Mouse (Mus musculus) hindbrain, embryonic 10.5 days (tissue): ENCODE measurements around the gene Knop1. TPM values are rescaled to one million over a fixed set of nuclear protein-coding genes. Genes with fewer than 3 reads are reported as not detected.

Source experiments
- DNase-seq: peaks from one replicate; pipeline ENCODE4 v3.0.0-alpha.2; 2017; ENCODE audit warnings: low spot score
- H3K27ac ChIP-seq: fragments of 300-500 bp; sonication (generic); 2 replicates; pipeline ENCODE4 v1.5.1; 2016; ENCODE audit warnings: mild to moderate bottlenecking, moderate library complexity
- H3K27me3 ChIP-seq: fragments of 300-500 bp; sonication (generic); 2 replicates; pipeline ENCODE4 v1.6.1; 2016; ENCODE audit warnings: mild to moderate bottlenecking; ENCODE audit not compliant: poor library complexity, insufficient read depth, severe bottlenecking
- H3K36me3 ChIP-seq: fragments of 300-500 bp; sonication (generic); 2 replicates; pipeline ENCODE4 v1.6.1; 2016; ENCODE audit warnings: mild to moderate bottlenecking, moderate library complexity
- H3K4me1 ChIP-seq: fragments of 300-500 bp; sonication (generic); replicated peaks from 2 replicates; pipeline ENCODE4 v1.6.1; 2016; ENCODE audit warnings: mild to moderate bottlenecking
- H3K4me3 ChIP-seq: fragments of 300-500 bp; sonication (generic); 2 replicates; pipeline ENCODE4 v1.5.1; 2016; ENCODE audit warnings: mild to moderate bottlenecking, moderate library complexity
- H3K9me3 ChIP-seq: fragments of 300-500 bp; sonication (generic); 2 replicates; pipeline ENCODE4 v1.6.1; 2016; ENCODE audit warnings: mild to moderate bottlenecking, moderate library complexity
- WGBS: fragments of 180-500 bp; shearing (Covaris S2); methylation state at CpG from one replicate; pipeline ENCODE4 v1.1.7; 2016; 5-methylcytosine and 5-hydroxymethylcytosine counted together
- polyA plus RNA-seq: library from polyadenylated mRNA; unstranded; fragments of >200 nt; fragmentation: Nextera tagmentation; extraction: Ambion mirVana; gene quantifications from 2 replicates; pipeline ENCODE4 v1.2.1, GENCODE M21; 2016

Knop1 gene
- polyA plus RNA-seq, 1 experiment from 2014 or later: 105 TPM

- WGBS: 75% methylated on average over 16 of the region's 16 CpGs
- Histone ChIP-seq H3K27ac (peak overlapping the region; percentile 56; the same call in 1 of the 2 replicates), H3K9me3 (no peaks in the 10 kb centered on the region), H3K4me3 (no peak overlapping the region), H3K27me3 (no peaks in the 10 kb centered on the region), H3K4me1 (peaks cover 23% of the 10 kb centered on the region), H3K36me3 (peaks cover 41% of the 10 kb centered on the region)
- DNase-seq: no peak
These were observed 49.2 kb downstream of the Knop1 start for GRCm38 (mm10) chr7:118806631-118807411.

GRCm38 (mm10) chr7:118803425-118803824, 52.6 kb downstream of the Knop1 start:
- H3K4me1 ChIP-seq: peaks cover 23% of the 10 kb centered on the region
- WGBS: 95% methylated on average over 8 of the region's 8 CpGs
- H3K36me3 ChIP-seq: peaks cover 45% of the 10 kb centered on the region

GRCm38 (mm10) chr7:118801791-118802190, 54.3 kb downstream of the Knop1 start:
- Histone ChIP-seq H3K9me3 (no peaks in the 10 kb centered on the region), H3K27me3 (no peaks in the 10 kb centered on the region), H3K4me1 (peaks cover 15% of the 10 kb centered on the region), H3K36me3 (peaks cover 52% of the 10 kb centered on the region), H3K4me3 (no peak overlapping the region), H3K27ac (no peak overlapping the region)
- 93% methylated on average over 3 of the region's 3 CpGs for WGBS
- DNase-seq: no peak

More at GRCm38 (mm10) chr7:118803425-118803824, 52.6 kb downstream of the Knop1 start:
- no peak for DNase-seq
- H3K4me3 ChIP-seq: no peak overlapping the region
- no peak overlapping the region for H3K27ac ChIP-seq
- H3K9me3 ChIP-seq: no peaks in the 10 kb centered on the region
- H3K27me3 ChIP-seq: no peaks in the 10 kb centered on the region

- Histone ChIP-seq H3K4me1 (peaks cover 11% of the 10 kb centered on the region), H3K9me3 (no peaks in the 10 kb centered on the region), H3K36me3 (peaks cover 55% of the 10 kb centered on the region), H3K27ac (no peak overlapping the region), H3K27me3 (no peaks in the 10 kb centered on the region), H3K4me3 (no peak overlapping the region)
- no peak for DNase-seq
- WGBS: 92% methylated on average over 15 of the region's 15 CpGs
These were observed 55.8 kb downstream of the Knop1 start for GRCm38 (mm10) chr7:118800112-118800734.

DNA sequence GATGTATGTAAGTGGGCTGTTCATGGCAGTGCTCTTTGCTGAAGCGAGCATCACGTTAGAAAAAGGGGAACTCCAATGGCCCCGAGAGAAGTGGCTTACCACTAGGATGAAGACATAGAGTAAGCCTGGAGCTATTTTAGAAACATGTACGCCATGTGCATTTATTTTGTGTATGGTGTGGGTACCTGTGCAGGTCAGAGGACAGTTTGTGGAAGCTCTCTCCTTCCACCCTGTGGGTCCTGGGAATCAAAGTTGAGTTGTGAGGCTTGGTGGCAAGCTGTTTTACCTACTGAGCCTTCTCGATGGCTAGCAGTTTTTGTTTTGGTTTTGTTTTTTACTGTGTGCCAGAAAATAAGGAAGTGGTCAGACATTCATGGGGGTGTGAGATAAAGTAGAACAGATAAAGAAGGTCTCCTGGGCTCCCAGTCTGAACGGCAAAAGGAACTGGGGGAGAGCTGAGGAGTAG, 57.9 kb downstream of the Knop1 start:
- 90% methylated on average over 6 of the region's 6 CpGs for WGBS
- peaks cover 67% of the 10 kb centered on the region for H3K36me3 ChIP-seq
- H3K4me3 ChIP-seq: no peak overlapping the region
- no peaks in the 10 kb centered on the region for H3K9me3 ChIP-seq
- H3K27ac ChIP-seq: no peak overlapping the region
- DNase-seq: no peak
- H3K27me3 ChIP-seq: no peaks in the 10 kb centered on the region
- H3K4me1 ChIP-seq: peaks cover 5% of the 10 kb centered on the region; the same call in 1 of the 2 replicates

DNA sequence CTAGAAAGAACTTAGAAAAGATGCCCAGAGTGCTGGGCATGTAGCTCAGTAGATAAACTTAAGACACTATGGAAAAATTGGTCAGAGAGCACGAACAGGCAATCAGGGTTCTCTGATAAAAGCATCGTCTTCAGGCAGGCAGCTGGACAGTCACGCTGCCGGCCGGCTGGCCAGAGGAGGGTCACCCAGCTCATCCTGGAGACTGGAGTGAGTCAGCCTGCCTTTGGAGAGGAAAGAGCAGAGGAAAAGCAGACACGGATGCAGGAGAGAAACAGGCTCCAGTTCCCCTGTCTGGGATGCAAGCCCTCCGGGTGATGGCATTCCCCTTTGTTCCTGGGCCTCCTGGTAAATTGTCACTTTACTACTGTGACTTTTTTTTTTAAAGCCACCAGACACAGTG, 58.5 kb downstream of the Knop1 start:
- WGBS: 86% methylated on average over 7 of the region's 7 CpGs
- Histone ChIP-seq H3K36me3 (peaks cover 68% of the 10 kb centered on the region), H3K9me3 (no peaks in the 10 kb centered on the region), H3K4me3 (no peak overlapping the region), H3K27me3 (no peaks in the 10 kb centered on the region), H3K27ac (no peak overlapping the region), H3K4me1 (peaks cover 5% of the 10 kb centered on the region; the same call in 1 of the 2 replicates)
- no peak for DNase-seq

DNA sequence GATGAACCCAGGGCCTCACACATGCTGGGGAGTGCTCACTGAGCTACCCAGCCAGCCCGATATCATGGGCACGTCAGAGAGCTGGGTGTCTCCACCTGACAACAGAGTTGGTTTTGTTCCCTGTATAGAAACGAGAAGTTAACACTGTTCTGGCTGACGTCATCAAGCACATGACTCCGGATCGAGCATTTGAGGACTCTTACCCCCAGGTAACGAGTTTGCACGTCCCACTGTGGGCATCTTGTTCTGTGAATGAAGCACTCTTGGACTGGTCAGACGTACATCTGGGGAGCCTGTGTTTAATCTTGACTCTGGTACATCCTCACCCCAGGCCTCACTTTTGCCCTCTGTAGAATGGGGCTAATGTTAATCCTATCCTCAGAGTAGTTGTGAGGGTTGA, 59.2 kb downstream of the Knop1 start:
- 93% methylated on average over 9 of the region's 9 CpGs for WGBS
- Histone ChIP-seq H3K36me3 (peaks cover 67% of the 10 kb centered on the region), H3K9me3 (no peaks in the 10 kb centered on the region), H3K27ac (no peak overlapping the region), H3K4me3 (no peak overlapping the region), H3K4me1 (peaks cover 5% of the 10 kb centered on the region; the same call in 1 of the 2 replicates), H3K27me3 (no peaks in the 10 kb centered on the region)
- no peak for DNase-seq

DNA sequence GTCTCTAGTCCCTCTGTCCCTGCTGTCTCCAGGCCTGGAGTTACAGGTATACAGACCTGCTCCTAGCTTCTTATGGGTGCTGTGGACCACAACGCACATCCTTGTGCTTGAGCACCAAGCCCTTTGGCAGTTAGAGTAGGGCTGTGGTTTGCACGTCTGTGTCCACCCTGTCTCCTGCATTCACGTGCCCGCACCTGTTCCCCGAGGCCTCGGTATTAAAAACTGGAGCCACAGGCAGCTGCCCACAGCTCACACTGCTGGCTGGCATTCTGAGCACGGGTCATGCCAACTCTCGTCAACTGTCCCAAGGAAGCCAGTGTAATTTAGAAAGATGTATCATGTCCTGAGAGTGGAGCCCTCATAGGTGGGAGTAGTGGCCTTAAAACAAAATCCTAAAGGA, 60.3 kb downstream of the Knop1 start:
- 93% methylated on average over 8 of the region's 8 CpGs for WGBS
- no peaks in the 10 kb centered on the region for H3K27me3 ChIP-seq
- no peaks in the 10 kb centered on the region for H3K9me3 ChIP-seq
- DNase-seq: no peak
- no peak overlapping the region for H3K4me3 ChIP-seq
- H3K4me1 ChIP-seq: peaks cover 5% of the 10 kb centered on the region; the same call in 1 of the 2 replicates
- no peak overlapping the region for H3K27ac ChIP-seq
- H3K36me3 ChIP-seq: peaks cover 69% of the 10 kb centered on the region

DNA sequence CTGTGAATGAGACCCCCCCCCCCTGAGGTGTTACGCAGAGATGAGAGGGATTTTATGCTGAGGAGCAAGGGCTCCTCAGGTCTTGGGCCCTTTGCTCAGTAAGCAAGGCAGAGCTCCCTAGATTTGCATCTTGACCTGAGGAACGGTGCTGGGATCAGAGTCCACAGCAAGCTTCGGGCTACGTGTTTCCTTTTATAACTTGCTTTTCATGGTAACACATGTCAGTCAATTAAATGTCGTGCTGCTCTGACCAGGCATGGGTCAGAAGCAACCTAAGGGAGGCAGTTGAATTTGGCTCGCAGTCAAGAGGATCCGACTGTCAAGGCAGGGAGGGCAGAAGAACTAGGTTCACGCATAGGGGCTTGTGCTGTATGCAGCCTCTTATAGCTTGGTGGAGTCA, 62.2 kb downstream of the Knop1 start:
- Histone ChIP-seq H3K9me3 (no peaks in the 10 kb centered on the region), H3K36me3 (peaks cover 53% of the 10 kb centered on the region), H3K27ac (no peak overlapping the region), H3K4me1 (peaks cover 5% of the 10 kb centered on the region; the same call in 1 of the 2 replicates), H3K4me3 (no peak overlapping the region), H3K27me3 (no peaks in the 10 kb centered on the region)
- DNase-seq: no peak
- WGBS: 88% methylated on average over 8 of the region's 8 CpGs

Other genes with a start within 250 kb of the Knop1 start
- 80.9 and 102 TPM in 2 replicates for gene Gde1, start 150.5 kb downstream of the Knop1 start, polyA plus RNA-seq
- gene Ccp110, start 143.7 kb downstream of the Knop1 start, polyA plus RNA-seq: 28.5 and 34.1 TPM in 2 replicates
- gene Vps35l, start 116.0 kb downstream of the Knop1 start, polyA plus RNA-seq: 67.1 and 78.8 TPM in 2 replicates
- 6.7 and 9.6 TPM in 2 replicates for gene Iqck, start 502 bp downstream of the Knop1 start, polyA plus RNA-seq
- gene Gprc5b, start 139.0 kb upstream of the Knop1 start, polyA plus RNA-seq: 17.5 and 25.4 TPM in 2 replicates